Mouse (Mus musculus): ENCODE results near the gene Olfr325.

DNA sequence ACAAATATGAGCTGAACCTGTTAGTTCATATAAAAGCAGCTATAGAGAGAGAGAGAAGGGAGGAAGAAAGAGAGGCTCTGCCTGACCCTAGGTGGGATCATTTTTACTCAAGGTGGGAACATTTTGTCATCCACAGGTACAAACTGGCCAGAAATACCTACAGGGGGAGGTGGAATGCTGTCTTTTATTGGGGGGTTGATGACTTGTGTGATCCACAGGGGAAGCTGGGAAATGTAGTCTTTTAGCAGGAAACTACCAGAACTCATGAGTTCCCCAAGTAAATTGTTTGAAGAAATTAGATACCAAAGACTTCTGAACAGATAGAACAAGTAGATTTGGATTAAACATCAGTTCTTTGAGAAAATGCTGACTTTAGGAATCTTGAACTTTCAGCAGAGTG lies 24.5 kb downstream of the Olfr325 start:
- TF ChIP-seq TCF3 (IDR thresholded peaks at IDR 0.05; ENCODE audit: insufficient read length, low read depth) (no peak), POLR2A (IDR thresholded peaks at IDR 0.05; ENCODE audit: insufficient read length, low read depth) (no peak), MYOD1 (IDR thresholded peaks at IDR 0.05; ENCODE audit: control insufficient read depth in 1 of 3, insufficient read length in 2 of 3, low read depth in 2 of 3) (no peak), MAX (IDR thresholded peaks at IDR 0.05; ENCODE audit: low read depth) (no peak), REST (IDR thresholded peaks at IDR 0.05; ENCODE audit: insufficient read depth, insufficient read length) (no peak), E2F4 (IDR thresholded peaks at IDR 0.05; ENCODE audit: insufficient read depth) (no peak)

All from myocyte (in vitro differentiated cells).